Mouse (Mus musculus) lung, adult 2 months (tissue): ENCODE data around the gene Plet1.

Experiments
- CTCF ChIP-seq: fragments of 200-500 bp; IDR thresholded peaks from 2 replicates; pipeline ENCODE4 v1.5.1; 2011; ENCODE audit warnings: mild to moderate bottlenecking, low read length, control low read depth; ENCODE audit not compliant: insufficient read depth
- POLR2A ChIP-seq: fragments of 200-500 bp; IDR thresholded peaks from 2 replicates; pipeline ENCODE4 v1.6.1; 2011; ENCODE audit warnings: low read depth, mild to moderate bottlenecking, control low read depth, low read length, borderline replicate concordance; ENCODE audit errors: extremely low read depth

GRCm38 (mm10) chr9:50518781-50519180, 24.5 kb downstream of the Plet1 start:
- TF ChIP-seq POLR2A (no peak), CTCF (peak; percentile 75)
